Mouse (Mus musculus): ENCODE measurements around the gene Dlx6. TPM values are rescaled to one million over a fixed set of nuclear protein-coding genes. Genes with fewer than 3 reads are reported as not detected.

Dlx6 gene
- polyA plus RNA-seq, 1 experiment from 2014 or later: 0.47 TPM

- H3K4me3 ChIP-seq: no peak overlapping the region
- H3K4me1 ChIP-seq (replicated peaks): 0 out of 2 replicates have a peak, but pooled peaks cover 3% of the 10 kb centered on the region
- WGBS: 20% methylated on average over 3 of the region's 3 CpGs
- H3K27me3 ChIP-seq (ENCODE audit: insufficient read depth, poor library complexity, severe bottlenecking): peaks cover 100% of the 10 kb centered on the region
- no peak overlapping the region for H3K27ac ChIP-seq
- no peaks in the 10 kb centered on the region for H3K36me3 ChIP-seq
- no peaks in the 10 kb centered on the region for H3K9me3 ChIP-seq
- DNase-seq (ENCODE audit: low spot score): no peak
These were observed 10.2 kb upstream of the Dlx6 start for GRCm38 (mm10) chr6:6852944-6853343.

- 0 out of 2 replicates have a peak, but pooled peaks cover 3% of the 10 kb centered on the region for H3K4me1 ChIP-seq (replicated peaks)
- H3K27ac ChIP-seq: no peak overlapping the region
- no peak for DNase-seq (ENCODE audit: low spot score)
- H3K27me3 ChIP-seq (ENCODE audit: insufficient read depth, poor library complexity, severe bottlenecking): peaks cover 100% of the 10 kb centered on the region
- WGBS: 2% methylated on average over 9 of the region's 9 CpGs
- H3K4me3 ChIP-seq: no peak overlapping the region
- H3K36me3 ChIP-seq: no peaks in the 10 kb centered on the region
- no peaks in the 10 kb centered on the region for H3K9me3 ChIP-seq
These were observed 9.0 kb upstream of the Dlx6 start for GRCm38 (mm10) chr6:6854176-6854575.

GRCm38 (mm10) chr6:6854902-6855745, 8.0 kb upstream of the Dlx6 start:
- peak; percentile 35 for DNase-seq (ENCODE audit: low spot score)
- peaks cover 9% of the 10 kb centered on the region; the same call in 1 of the 2 replicates for H3K4me1 ChIP-seq (replicated peaks)
- no peak overlapping the region for H3K4me3 ChIP-seq
- under 1% methylated on average over 25 of the region's 25 CpGs for WGBS
- H3K27me3 ChIP-seq (ENCODE audit: insufficient read depth, poor library complexity, severe bottlenecking): peaks cover 100% of the 10 kb centered on the region
- H3K27ac ChIP-seq: no peak overlapping the region
- no peaks in the 10 kb centered on the region for H3K36me3 ChIP-seq
- no peaks in the 10 kb centered on the region for H3K9me3 ChIP-seq

GRCm38 (mm10) chr6:6855746-6856185, 7.4 kb upstream of the Dlx6 start:
- Histone ChIP-seq H3K4me3 (no peak overlapping the region), H3K27me3 (ENCODE audit: insufficient read depth, poor library complexity, severe bottlenecking) (peaks cover 100% of the 10 kb centered on the region), H3K4me1 (replicated peaks) (peaks cover 10% of the 10 kb centered on the region; the same call in 1 of the 2 replicates), H3K9me3 (no peaks in the 10 kb centered on the region), H3K36me3 (no peaks in the 10 kb centered on the region), H3K27ac (no peak overlapping the region)
- DNase-seq (ENCODE audit: low spot score): no peak
- under 1% methylated on average over 10 of the region's 10 CpGs for WGBS

- Histone ChIP-seq H3K27me3 (ENCODE audit: insufficient read depth, poor library complexity, severe bottlenecking) (peaks cover 100% of the 10 kb centered on the region), H3K27ac (no peak overlapping the region), H3K4me1 (replicated peaks) (peaks cover 10% of the 10 kb centered on the region; the same call in 1 of the 2 replicates), H3K36me3 (no peaks in the 10 kb centered on the region), H3K9me3 (no peaks in the 10 kb centered on the region), H3K4me3 (no peak overlapping the region)
- peak; percentile 46 for DNase-seq (ENCODE audit: low spot score)
- WGBS: under 1% methylated on average over 20 of the region's 20 CpGs
These were observed 6.8 kb upstream of the Dlx6 start for GRCm38 (mm10) chr6:6856316-6856715.

GRCm38 (mm10) chr6:6856881-6857280, 6.3 kb upstream of the Dlx6 start:
- no peak overlapping the region for H3K27ac ChIP-seq
- peaks cover 100% of the 10 kb centered on the region for H3K27me3 ChIP-seq (ENCODE audit: insufficient read depth, poor library complexity, severe bottlenecking)
- H3K4me3 ChIP-seq: no peak overlapping the region
- H3K9me3 ChIP-seq: no peaks in the 10 kb centered on the region
- WGBS: 1% methylated on average over 4 of the region's 4 CpGs
- DNase-seq (ENCODE audit: low spot score): no peak
- peaks cover 10% of the 10 kb centered on the region; the same call in 1 of the 2 replicates for H3K4me1 ChIP-seq (replicated peaks)
- H3K36me3 ChIP-seq: no peaks in the 10 kb centered on the region

GRCm38 (mm10) chr6:6857766-6858165, 5.4 kb upstream of the Dlx6 start:
- no peak for DNase-seq (ENCODE audit: low spot score)
- peaks cover 14% of the 10 kb centered on the region for H3K4me1 ChIP-seq (replicated peaks)
- H3K27ac ChIP-seq: no peak overlapping the region
- WGBS: 7% methylated on average over 2 of the region's 2 CpGs
- no peaks in the 10 kb centered on the region for H3K9me3 ChIP-seq
- no peak overlapping the region for H3K4me3 ChIP-seq
- H3K36me3 ChIP-seq: no peaks in the 10 kb centered on the region
- H3K27me3 ChIP-seq (ENCODE audit: insufficient read depth, poor library complexity, severe bottlenecking): peaks cover 100% of the 10 kb centered on the region

GRCm38 (mm10) chr6:6858571-6858970, 4.6 kb upstream of the Dlx6 start:
- 0% methylated on average over 1 of the region's 1 CpGs for WGBS
- Histone ChIP-seq H3K4me1 (replicated peaks) (peaks cover 21% of the 10 kb centered on the region), H3K36me3 (no peaks in the 10 kb centered on the region), H3K27me3 (ENCODE audit: insufficient read depth, poor library complexity, severe bottlenecking) (peaks cover 100% of the 10 kb centered on the region), H3K9me3 (no peaks in the 10 kb centered on the region), H3K27ac (no peak overlapping the region), H3K4me3 (no peak overlapping the region)
- DNase-seq (ENCODE audit: low spot score): peak; percentile 4

GRCm38 (mm10) chr6:6859111-6859949, 3.8 kb upstream of the Dlx6 start:
- peaks cover 29% of the 10 kb centered on the region for H3K4me1 ChIP-seq (replicated peaks)
- no peak overlapping the region for H3K27ac ChIP-seq
- WGBS: 0% methylated on average over 19 of the region's 19 CpGs
- H3K9me3 ChIP-seq: 0 out of 2 replicates have a peak, but pooled peaks cover 2% of the 10 kb centered on the region
- H3K27me3 ChIP-seq (ENCODE audit: insufficient read depth, poor library complexity, severe bottlenecking): peaks cover 100% of the 10 kb centered on the region
- 0 out of 2 replicates have a peak overlapping the region, but pooled peaks have one; percentile 27 for H3K4me3 ChIP-seq
- H3K36me3 ChIP-seq: no peaks in the 10 kb centered on the region
- DNase-seq (ENCODE audit: low spot score): no peak

- peaks cover 30% of the 10 kb centered on the region for H3K4me1 ChIP-seq (replicated peaks)
- 0 out of 2 replicates have a peak, but pooled peaks cover 2% of the 10 kb centered on the region for H3K9me3 ChIP-seq
- DNase-seq (ENCODE audit: low spot score): no peak
- H3K27ac ChIP-seq: no peak overlapping the region
- no peaks in the 10 kb centered on the region for H3K36me3 ChIP-seq
- WGBS: under 1% methylated on average over 21 of the region's 21 CpGs
- peak overlapping the region; percentile 27; the same call in 1 of the 2 replicates for H3K4me3 ChIP-seq
- peaks cover 100% of the 10 kb centered on the region for H3K27me3 ChIP-seq (ENCODE audit: insufficient read depth, poor library complexity, severe bottlenecking)
These were observed 3.2 kb upstream of the Dlx6 start for GRCm38 (mm10) chr6:6859950-6860410.

GRCm38 (mm10) chr6:6860411-6861085, 2.6 kb upstream of the Dlx6 start:
- under 1% methylated on average over 33 of the region's 33 CpGs for WGBS
- H3K4me3 ChIP-seq: peak overlapping the region; percentile 27; the same call in 1 of the 2 replicates
- H3K27ac ChIP-seq: no peak overlapping the region
- H3K36me3 ChIP-seq: no peaks in the 10 kb centered on the region
- H3K9me3 ChIP-seq: 0 out of 2 replicates have a peak, but pooled peaks cover 2% of the 10 kb centered on the region
- DNase-seq (ENCODE audit: low spot score): peak; percentile 64
- H3K27me3 ChIP-seq (ENCODE audit: insufficient read depth, poor library complexity, severe bottlenecking): peaks cover 100% of the 10 kb centered on the region
- peaks cover 30% of the 10 kb centered on the region for H3K4me1 ChIP-seq (replicated peaks)

Measured in hindbrain, embryonic 10.5 days (tissue).